Mouse (Mus musculus) right cerebral cortex, postnatal 14 days (tissue): ENCODE data around the gene Vrk1.

ENCODE experiments used
- DNase-seq: peaks from one replicate; pipeline ENCODE4 v3.0.0; 2022

The Vrk1 gene

DNA sequence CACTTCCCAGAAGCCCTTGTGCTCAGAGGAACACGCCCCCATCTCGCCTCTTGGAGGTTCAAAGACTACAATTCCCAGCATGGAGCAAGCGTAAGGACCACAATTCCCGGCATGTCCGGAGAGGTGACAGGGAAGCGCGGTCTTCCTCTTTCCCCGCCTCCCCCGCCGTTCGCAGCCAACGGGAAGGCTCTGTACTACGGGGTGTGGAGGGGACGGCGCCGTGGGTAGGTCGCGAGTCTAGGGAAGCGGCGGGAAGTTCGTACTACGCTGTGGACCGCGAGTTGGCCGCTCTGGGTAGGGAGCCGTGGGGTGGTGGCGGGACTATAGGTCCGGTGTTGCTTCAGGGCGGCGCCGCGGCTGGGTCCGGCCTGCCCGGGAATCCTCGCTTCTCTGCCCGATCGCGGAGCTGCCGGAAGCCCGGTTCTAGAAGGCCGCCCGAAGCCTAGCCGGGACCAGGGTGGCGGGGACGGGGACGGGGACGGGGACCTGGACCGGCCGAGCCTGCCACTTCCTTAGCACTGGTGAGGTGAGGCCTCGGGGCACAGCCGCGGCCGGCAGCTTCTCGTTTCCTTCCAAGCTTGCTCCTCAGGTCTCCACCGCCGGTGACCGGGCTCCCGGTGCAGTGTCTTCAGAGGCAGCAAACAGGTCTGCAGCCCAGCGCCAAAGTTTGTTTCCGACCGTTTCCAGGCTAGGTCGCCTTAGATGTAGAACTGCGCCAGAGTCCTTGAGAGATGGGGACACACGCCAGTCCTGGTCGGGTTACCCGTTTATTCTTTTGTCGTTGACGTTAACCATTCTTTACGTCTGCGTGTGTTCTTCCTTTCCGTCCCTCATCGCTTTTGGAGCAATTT is at the start of gene Vrk1:
Gene Vrk1, plus strand, starts transcription at position 164 of the 851 bp plus-strand sequence.
- DNase-seq = peak; percentile 95

DNA sequence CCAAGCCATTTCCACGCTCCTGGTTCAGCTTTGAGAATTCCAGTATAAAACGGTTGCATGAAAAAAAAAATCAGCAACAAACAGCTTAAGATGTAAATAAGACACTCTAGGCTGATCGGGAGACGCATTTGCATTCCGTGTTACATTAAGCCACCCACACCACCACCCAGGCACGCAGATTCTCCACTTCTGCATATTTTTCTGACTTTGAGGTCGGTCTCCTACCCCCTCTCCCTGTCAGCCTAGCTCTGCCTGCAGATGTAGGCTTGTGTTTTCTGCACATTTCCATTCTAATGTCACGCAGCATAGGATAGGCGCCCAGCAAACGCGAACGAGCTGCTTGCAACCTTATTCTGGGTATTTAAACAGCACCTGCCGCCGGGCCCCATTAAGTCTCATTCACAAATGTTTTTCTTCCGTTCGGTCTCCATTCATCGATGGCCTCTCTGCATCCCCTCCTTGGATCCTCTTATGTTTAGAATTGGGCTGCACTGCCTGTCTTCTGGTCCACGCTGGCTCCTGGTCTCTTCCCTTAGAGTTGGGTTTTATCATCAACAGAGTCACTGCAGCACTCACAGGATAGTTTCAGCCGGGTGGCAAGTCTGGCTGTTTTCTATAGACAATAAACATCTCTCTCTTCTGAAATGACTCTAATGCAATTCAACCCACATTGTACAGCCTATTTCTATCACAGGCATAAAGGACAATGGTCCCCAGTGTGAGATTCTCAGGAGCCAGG is 49.3 kb upstream of the Vrk1 start:
- peak; percentile 26 for DNase-seq

DNA sequence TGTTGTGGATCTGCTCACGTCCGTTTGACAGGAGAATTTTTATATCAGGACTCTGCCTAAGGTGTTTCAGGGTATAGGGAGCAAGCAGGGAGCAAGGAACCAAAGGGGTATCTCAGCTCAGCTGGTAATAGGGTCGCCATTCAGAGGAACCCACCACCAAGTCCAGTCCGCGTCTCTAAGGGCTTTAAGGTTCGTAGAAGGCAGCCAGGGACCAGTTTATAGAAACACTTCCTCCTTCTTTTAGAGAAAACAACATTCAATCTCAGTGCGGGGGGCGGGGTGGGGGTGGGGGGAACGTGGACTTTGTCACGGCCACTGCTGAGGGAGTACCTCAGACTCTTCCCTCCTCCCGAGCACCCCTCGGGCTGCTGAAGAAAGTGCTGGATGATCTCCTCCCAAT is 48.4 kb upstream of the Vrk1 start:
- DNase-seq = no peak

DNA sequence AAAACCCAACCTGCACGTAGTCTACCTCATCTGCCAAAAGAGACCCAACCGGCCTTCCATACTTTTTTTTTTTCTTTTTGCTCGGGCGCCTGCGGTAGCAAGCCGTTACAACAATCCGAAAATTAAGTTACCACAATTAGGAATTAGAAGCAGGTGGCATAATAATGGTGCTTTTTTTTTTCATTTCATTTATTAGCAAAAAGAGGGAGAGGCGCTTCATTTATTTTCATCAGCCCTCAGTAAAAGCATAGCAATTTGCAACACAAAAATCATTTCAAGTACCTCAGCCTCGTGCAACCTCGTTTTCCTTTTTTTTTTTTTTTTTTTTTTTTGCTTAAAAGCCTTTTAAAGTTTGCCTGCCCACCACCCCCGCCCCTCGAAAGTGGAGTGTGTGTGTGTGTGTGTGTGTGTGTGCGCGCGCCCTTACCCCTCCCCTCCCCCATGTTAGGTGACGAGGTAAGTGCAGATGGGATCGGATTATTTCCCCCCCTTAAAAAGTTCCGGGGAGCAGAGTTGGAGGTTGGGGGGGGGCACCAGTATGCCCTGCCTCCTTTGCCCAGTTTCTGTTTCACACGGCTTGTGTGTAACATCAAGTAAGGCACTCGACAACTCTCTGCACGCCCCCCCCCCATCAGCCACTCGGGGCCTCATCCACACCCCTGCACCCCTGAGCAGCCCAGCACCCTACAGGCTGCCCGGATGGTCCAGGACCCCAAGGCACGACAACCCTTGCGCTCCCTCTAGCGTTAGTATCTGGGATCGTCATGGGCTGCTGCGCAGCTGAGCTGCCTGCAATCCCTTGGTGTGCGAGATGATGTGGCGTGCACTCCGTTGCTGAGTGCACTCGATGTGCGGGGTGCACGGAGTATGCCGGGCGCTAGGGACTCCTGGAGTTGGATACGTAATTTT is 47.7 kb upstream of the Vrk1 start:
- peak; percentile 90 for DNase-seq

DNA sequence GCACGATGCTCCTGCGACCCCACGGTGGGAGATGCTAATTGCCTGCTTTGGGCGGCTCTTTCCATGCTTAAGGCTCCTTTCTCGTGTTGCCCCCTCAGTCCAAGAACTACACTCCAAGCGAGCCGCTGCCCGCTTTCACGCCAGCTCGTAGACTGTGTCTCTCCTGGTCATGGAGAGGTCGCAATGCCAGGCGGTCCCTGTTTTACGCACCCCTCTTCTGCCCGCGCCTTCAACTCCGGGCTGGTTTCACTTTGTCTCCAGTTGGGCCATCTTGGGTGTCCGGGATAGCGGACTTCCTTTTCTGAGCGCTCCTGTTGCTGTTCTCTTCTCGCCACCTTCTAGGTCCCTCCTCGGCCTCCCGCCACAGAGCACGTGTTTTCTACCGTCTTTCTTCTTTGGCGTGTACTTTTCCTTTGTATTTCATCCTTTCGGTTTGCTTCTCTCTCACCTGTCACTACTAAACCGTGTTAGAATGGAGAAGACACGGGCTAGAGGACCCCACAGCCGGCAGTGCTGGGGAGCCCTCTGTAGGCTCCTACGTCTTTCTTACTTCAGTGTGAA is 46.9 kb upstream of the Vrk1 start:
- DNase-seq = no peak

DNA sequence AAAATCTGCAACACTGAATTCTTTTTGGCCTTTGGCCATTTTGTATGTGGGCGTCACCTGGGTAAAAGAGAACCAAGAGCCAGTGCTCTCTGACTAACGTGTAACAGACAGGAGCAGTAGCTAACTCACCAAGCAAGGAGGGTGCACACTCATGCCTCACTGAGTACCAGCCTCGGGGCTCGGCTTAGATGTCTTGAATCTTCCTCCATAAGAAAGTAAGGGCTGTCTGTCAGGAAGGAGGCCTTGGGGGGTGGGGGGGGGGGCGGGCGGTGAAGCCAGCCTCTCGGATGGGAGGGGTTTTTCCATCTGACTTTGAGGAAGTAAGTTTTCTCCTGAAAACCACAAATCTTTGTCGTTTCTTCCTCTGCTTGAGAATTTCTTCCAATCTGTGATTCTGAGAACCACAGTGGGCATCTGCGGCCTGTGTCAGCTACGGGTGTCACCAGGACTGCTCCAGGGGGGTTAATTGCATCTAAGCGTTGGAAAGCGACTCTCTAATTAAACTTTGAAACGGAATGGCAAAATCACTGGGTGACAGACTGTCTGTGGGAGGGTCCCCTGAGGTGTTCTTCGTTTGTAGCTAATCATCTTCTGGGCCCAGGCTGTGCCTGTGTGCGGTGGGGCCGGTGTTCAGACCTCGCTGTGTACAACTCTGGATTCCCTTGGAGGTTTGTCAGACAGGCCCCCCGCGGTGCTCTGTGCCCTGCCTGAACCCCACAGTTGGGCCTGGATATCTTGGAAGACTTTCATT is 43.0 kb upstream of the Vrk1 start:
- no peak for DNase-seq

DNA sequence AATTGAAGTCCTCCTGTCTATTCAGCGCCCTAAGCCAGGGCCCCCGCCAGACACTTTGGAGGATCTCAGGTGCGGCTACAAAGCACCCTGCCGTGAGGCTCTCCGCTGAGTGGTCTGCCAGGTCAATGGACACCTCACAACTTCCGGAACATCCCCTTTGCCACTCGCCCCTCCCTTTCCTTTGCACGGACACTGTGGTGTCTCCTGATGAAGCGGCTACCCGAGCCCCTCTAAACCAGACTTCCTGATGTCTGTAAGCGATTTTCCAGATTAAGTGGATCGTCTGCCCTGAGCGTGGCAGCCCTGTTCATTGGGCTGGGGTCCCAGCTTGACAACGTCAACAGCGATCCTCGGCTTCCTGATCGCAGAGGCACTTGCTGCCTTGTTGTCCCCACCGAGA is 42.2 kb upstream of the Vrk1 start:
- DNase-seq = no peak

DNA sequence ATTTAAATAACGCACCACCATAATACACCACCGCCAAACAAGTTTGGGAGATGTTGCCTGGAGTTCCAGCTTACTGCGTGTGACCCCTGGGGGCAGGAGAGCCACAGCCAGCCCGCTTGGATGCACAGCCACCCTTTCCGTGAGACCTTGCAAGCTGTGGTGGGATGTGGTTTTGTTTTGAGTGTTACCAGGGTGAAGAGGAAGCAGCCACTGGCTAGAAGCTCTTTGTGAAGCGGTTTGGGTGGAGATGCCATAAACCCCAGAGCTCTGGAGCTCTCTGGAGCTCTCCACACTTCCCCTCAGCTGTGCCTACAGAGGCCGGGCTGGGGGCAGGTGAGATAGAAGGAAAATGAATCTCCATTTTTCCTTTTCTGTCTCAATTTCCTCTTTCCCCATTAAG is 38.8 kb upstream of the Vrk1 start:
- no peak for DNase-seq

DNA sequence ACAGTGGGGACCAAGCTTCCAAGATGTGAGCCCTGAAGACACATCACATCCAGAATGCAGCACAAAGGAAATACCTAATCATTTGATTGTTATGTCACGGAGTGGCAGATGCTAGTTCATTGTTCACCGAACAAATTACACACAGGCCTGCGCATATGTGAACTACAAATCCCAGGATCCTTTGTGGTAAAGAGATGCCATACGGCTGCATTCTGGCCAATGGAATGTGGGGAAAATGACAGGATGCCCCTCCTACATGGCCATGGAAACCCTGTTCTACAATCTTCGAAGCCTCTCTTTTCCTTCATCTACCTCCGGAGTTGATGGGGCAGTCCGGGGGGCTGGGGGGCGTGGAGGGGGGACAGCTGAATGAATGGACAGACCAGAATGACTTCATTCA is 37.4 kb upstream of the Vrk1 start:
- DNase-seq = no peak

DNA sequence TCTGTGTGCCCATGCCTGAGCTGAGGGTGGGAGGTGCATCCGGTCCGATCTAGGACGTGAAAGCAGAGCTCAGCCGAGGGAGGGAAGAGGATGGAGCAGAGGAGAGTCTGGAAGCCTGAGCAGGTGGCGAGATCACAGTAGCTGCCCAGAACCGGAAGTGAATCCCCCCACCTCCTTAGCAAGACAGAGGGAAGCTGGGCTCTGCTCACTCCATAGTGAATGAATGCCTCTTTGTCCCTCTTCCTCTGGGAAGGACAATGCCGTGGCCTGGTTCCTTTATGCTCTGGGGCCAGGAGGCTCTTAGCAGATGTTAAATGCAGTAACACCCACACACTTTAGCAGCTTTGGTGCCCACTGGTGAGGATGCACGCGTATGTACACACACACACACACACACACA is 36.3 kb upstream of the Vrk1 start:
- no peak for DNase-seq

DNA sequence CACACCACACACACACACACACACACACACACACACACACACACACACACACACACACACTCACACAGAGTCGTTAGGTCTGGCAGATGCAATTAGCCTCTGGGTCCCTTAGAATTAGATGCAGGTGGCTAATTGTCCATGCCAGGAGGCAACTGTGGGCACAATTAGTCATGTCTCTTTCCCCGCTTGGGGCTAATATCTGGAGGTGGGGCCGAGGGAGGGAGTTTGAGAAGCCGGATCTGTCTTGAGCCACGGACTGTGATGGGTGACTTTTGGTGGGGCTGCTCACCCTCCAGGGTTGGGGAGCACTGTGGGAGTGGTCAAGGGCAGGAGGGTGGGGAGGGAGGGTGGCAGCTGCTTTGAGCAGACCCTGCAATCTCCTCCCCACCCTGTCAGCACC is 35.9 kb upstream of the Vrk1 start:
- no peak for DNase-seq

DNA sequence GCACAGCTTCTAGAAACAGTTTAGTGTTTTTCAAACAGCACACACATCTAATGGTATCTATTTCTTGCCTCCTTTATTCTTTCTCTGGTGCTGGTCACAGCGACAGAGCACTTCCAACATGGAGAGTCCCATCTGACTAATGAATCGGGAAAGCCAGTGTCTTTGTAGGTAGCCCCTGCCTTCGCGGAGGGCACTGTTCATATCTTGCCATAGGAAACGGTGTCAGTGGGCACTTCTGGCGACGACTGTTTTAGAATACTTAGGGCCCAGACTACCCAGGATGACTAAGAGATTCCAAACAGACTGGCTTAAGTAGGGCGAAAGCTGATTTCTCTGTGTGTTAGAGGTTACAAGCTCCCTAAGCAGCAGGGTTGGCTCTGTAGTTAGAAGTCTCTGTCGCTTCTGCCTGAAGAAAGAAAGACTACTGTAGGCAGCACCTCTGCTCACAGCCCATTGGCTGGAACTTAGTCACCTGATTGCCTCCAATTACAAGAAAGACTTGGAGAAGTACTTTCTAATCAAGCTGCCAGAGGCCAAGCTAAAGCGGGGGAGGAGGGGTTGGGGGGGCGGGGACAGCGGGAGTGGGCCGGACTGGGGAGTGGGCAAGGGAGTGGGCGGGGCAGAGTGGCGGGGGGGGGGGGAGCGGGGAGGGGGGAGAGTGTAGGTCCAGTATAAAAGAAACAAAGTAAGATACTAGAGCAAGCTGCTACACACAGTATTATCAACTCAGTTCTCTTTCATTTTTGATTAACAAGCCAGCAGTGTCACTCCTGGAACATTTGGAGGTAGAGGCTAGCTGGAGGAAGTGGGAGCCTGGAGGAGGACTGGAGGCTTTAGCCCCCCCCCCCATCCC is 28.7 kb upstream of the Vrk1 start:
- no peak for DNase-seq

DNA sequence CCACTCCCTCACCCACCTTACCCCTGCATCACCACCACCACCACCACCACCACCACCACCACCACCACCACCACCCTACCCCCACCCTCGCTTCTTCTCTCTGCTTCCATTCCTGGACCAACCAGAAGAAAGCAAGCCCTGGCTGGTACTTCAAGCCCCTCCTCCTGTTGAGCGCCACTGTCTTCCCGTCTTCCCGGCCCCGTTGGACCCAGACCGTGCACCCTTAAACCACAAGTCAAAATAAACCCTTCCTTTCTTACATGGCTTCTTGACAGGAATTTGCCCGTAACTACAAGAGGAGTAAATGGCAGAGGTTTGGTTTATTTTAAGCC is 28.1 kb upstream of the Vrk1 start:
- no peak for DNase-seq

DNA sequence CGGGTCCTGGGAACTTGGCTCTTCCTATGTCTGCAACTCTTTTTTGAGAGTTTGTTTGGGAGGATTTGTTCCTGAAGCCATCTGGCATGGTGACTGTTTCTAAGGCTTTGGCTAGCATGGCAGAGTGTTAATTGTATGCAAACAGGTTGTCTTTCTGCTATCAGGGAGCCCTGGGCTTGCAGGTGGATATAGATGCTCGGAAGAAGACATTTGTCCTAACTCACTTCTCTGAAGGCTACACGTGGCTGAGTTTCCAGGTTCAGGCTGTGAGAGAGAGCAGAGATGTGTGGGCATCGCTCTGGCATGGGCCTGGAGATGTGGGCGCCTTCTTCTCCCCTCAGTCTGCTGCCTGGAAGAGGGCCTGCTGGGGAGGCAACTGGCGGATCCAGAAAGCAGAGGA is 27.4 kb upstream of the Vrk1 start:
- peak; percentile 23 for DNase-seq

DNA sequence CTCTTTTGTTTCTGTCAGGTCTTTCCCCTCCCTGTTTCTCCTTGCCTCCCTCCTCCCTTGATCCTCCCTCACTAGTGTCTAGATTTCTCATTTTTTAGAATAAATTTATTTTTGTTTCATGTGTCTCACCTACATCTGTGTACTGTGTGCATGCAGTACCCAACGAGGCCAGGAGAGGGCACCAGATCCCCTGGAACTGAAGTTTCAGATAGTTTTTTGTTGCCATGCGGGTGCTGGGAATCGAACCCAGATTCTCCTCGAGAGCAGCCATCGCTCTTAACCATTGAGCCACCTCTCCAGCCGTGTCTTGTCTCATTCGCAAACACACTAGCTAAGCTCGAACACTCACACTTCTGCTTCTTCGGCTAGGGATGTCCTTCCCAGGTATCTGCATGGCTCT is 26.5 kb upstream of the Vrk1 start:
- no peak for DNase-seq

DNA sequence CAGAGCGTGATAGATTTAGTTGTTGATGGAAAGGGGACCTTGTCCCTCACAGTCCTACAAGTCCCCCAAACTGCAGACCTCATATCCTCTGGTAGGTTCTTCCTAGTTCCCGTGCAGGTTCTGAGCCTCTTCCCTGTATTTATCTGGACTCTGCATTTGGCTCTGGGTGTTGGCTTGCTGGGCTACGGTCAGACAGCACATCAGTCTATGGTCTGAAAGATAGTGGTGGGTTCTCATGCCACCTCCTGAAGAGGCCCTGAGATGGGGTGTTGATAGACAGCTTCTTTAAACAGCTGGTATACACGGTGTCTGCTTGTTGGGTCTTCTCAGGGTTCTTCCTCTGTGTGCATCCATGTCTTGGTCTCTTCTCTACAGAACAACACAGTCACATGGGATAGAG is 21.6 kb upstream of the Vrk1 start:
- DNase-seq = no peak

DNA sequence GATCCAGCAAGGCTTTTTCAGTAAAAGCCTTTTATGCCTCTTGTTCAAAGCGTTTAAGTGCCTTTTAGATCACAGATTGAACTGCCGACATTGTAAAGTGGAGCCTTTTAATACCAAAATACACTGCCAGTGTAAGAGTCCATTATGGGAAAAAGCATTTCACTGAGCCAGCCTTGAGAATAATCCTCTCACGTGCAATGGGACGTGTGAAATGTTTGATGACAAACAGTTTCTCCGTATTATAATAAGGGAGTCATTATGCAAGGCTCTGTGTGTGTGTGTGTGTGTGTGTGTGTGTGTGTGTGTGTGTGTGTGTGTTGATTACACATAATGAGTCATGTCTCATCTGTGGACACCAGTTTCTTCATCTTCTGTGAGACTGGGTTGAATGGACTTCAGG is 17.3 kb upstream of the Vrk1 start:
- DNase-seq = no peak

DNA sequence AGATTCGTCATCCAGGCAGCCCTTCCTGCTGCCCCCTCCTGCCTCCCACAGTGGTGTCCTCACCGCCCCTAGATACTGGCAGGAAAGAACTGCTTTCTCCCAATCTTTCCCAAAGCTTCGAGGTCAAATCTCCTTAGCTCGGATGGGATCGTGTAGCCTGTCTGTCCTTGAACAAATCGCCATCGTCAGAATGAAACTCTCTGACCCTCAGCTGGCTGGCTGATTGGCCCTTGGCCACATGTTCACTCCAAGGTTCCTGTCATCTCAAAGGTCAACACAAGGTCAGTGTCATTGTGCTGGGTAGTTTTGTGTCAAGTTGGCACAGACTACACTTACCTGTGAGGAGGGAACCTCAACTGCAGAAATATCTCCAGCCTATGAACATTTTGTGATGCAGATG is 16.7 kb upstream of the Vrk1 start:
- DNase-seq = no peak

DNA sequence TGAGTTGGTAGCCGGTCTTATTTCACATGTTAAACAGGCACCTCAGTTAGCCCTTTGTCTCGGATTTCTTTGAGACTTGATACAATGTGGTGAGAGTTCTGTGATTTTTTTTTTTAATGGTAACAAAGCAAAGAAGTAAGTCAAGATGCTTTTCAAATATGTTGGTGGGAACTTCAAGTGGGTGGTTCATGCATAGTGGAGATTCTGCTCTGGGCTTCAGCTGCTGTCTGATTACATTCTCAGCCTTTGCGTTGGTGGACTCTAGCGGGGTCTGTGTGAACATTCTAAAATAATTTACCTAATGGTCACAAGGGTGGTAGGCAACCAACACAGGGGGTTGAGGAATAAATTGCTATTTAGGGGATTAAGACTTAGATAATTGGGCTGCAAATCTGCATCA is 14.1 kb upstream of the Vrk1 start:
- no peak for DNase-seq

DNA sequence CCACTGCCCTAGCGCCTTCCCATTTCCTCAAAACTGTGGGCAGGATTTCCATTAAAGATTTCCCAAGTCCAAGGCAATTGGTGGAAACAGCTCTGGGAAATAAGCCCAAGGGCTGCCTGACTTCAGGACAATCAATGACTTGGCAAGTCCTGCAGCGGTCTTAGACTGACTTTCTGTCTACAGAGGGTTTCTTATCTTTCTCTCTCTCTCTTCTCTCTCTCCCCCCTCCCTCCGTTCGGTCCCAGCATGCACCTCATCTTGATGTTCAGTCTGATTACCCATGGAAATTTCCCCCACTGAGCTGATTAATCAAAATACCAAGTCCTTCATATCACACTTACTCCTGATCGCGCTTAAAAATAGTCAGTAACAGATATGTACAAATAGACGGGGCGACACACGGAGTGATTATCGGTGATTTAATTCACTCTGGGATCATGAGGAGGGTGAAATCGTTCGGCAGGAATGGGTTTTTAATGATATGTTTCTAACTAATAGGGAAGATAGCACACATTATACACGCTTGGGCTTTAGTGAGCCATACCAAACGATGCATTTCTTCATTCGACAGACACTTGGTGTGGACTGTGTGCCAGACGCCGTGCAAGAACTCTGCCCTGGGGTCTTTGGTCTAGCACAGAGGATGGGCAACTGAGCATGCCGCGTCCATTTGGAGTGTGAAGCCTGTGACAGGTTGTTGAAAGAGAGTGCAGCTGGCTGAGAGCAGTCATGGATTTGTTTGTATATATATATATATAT is 12.8 kb upstream of the Vrk1 start:
- no peak for DNase-seq

DNA sequence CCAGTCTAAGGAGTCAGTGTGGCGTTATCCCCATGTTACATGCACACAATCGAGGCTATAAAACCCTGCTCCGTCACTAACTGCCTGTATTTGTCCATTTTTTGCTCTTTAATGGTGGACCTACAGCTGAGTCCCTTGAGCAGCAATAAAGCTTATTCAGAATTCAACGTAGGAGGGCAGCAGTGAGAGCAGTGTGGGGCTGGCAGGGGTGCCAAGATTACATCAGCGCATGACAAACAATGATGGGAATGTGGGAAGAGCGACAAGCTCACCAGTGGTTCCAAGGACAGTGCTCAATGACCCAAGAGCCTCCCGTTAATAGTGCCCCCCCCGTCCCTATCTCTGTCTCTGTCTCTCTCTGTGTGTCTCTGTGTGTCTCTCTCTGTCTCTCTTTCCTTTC is 8.3 kb upstream of the Vrk1 start:
- DNase-seq = no peak
